Mouse (Mus musculus): ENCODE results near the gene Hils1.
"Not testable (repeated sequence)": the region's sequence is repeated elsewhere in the genome, so short reads cannot be mapped to it uniquely, and the experiment has no call there.

The Hils1 gene

DNA sequence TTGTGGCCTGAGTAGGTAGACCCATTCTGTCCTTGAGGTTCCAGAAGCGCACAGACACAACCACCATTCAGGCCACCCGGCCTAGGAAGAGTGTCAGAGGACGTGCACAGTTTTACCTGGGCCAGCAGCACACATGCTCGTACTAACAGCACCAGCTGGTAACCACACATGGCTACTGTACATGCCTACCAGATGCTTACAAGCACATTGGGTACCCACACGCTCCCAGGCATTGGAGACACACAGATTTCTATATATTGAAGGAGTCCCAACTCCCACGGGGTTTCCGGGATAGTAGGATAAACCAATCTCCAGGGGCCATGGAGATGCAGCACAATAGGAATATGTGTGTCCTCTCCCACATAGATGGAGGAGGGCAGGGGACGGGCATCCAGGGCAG is 35.3 kb downstream of the Hils1 start:
- DNase-seq (ENCODE audit: extremely low spot score, low spot score): no peak

DNA sequence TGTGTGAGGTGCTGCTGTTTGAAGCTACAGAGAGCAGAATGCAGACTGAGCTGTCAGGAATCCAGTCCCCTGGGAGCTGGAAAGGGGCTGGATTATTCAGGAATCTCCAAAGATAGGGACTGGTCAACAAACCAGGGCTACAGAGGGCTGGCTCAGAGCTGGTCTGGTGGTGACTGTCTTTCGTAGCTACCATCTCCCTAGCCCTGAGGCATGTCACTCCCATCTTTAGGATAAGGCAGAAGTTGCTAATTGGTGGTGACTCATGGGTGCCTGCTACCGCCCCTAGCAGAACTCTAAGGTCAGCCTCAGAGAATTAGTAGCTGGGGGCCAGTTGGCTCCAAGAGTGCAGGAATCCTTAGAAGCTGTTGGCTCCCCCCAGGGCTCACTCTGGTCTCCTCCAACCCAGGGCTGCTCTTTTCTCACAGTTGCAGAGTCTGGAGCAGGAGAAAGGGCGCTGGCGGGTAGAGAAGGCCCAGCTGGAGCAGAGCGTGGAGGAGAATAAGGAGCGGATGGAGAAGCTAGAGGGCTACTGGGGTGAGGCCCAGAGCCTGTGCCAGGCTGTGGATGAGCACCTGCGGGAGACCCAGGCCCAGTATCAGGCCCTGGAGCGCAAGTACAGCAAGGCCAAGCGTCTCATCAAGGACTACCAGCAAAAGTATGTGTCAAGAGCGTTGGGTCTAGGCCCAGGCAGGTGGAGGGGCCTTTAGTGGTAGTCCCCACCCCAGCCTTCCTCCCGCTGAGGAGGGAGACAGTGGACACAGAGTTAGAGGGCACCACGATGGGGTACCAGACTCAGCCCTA is 36.9 kb downstream of the Hils1 start:
- no peak for DNase-seq (ENCODE audit: extremely low spot score, low spot score)

DNA sequence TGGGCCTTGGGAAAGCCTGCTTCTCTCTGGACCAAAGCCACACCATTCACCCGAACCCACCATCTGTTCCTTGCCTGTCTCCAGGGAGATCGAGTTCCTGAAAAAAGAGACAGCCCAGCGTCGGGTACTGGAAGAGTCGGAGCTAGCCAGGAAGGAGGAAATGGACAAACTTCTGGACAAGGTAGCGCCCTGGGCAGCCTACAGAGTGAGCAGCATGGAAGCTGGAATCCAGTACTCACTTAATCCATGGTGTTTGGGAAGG is 37.5 kb downstream of the Hils1 start:
- no peak for DNase-seq (ENCODE audit: extremely low spot score, low spot score)

DNA sequence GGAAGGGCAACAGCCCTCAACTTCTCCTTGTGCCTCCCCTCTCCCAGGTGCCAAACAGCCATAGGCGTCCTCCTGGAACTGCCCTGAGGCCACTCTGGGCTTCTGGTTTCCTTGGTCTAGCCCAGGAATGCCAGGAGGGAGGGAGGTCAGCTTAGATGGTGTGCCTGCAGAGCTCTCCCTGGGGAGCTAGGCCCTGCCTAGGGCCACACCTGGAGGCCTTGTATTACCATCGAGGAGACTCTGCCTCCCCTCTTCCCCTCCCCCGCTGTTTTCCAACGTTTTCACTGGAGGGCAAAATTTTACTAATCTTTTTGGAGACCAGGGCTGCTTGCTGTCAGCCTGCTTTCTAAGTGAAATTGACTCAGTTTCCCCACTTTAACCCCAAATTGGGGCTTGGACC is 38.6 kb downstream of the Hils1 start:
- DNase-seq (ENCODE audit: extremely low spot score, low spot score): no peak

DNA sequence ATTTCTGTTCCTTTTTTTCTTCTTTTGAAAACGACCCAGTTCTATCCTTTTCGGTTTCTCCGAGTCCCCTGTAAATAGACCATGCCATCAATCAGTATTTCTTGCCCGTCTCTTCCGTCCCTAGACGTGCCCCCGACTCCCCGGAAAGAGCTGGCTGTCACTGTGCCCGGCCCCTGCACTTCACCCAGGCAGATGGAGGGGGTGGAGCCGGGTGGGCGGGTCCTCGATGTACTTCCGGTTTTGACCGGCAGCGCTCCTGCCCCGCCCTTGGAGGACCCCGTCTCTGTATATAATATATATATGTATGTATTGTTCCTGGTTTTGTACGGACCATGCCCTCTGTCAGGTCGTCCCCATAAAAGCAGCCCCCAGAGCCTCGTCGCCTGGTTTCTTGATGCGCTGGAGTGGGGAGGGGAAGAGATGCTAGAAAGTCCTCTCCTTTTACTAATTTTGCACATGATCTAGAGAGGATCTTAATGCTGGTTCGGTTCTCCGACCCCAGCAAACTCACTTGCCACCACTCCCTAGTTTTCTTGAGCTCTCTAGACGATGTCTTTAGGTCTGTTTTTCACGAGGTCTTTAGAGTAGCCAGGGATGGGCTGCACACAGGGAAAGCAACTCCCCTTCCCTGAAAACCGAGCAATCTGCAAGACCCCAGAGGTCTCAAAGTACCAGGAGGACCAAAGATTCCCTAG is 39.3 kb downstream of the Hils1 start:
- DNase-seq (ENCODE audit: extremely low spot score, low spot score): peak; percentile 82

DNA sequence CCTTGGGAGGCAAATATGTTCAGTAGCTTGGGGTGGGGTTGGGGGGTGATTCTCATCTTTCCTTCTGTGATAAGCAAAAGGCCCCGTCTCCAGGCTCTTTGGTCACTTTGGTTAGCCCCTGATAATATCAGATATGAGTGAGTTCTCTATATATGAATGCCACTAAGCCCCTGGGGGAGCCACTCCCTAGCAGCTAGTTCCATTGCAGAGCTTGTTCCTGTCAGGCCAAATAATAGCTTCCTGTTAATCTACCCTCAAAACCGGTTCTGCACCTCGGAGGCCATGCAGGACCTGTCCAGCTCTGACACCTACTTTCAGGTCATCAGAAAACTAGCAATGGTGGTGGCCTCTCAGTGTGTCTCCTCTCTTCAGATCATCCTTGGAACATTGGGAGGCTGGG is 40.0 kb downstream of the Hils1 start:
- DNase-seq (ENCODE audit: extremely low spot score, low spot score): no peak

DNA sequence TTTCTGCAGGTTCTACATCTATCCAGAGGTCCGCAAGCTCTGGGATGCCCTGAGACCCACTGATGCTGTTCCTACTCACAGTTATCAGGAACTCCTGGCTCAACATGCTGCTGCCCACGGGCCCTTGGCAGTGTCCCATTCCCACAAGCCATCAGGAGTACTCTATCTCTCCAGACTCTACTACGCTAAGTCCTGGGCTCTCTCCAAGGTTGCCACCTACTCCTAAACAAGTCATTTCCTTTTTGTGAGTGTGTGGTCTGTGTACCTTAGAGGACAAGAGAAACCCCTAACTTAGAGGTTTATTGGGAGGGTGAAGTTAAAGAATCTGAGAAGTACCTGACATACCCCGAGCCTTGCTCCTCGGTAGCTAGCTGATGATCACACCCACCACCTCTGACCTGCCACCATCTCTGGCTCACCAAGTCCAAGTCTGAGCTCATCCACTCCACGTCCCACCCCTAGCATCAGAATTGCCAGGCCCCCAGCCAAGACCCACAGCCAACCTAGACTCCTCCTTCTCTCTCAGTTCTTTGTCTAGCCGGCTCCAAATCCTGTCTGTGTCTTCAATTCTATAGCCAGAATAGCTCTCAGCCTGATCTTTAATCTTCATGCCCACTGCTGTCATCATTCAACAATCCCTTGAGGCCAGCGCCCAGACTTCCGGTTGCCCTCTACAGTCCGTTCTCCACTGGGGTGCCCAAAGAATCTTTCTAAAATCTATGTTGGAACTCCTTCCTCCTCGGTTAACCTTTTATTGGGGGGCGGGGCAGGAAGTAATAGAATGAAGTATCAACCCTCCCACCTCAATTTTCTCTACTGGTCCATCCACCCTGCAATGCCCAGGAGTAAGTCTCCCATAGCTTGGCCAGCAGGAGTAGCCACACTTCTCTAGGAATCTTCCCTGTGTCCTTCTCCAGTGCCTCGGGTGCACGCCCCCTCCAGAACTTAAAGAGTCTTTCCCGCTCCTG is 41.6 kb downstream of the Hils1 start:
- no peak for DNase-seq (ENCODE audit: extremely low spot score, low spot score)

DNA sequence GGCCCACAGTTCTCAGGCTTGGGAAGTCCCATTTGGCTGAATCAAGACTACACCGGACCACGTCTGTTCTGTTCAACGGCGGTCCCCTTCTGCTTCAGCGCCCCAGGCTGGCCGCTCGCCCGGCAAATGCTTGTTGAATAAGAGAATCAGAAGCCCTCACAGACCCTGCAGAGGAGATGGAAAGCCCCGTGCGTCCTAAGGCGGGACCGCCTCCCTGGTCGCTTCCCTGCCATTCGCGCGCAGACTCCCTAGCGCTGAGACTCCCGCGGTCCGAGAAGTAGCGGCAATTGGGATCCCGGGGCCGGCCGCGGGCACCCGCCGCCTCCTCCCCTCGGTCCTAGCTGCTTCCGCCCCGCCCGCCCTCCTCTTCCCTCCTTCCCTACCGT is 42.2 kb downstream of the Hils1 start, which contains the start of gene Samd14:
Gene Samd14, plus strand, starts transcription at position 251 of the 386 bp plus-strand sequence.
- DNase-seq (ENCODE audit: extremely low spot score, low spot score): peak; percentile 86

DNA sequence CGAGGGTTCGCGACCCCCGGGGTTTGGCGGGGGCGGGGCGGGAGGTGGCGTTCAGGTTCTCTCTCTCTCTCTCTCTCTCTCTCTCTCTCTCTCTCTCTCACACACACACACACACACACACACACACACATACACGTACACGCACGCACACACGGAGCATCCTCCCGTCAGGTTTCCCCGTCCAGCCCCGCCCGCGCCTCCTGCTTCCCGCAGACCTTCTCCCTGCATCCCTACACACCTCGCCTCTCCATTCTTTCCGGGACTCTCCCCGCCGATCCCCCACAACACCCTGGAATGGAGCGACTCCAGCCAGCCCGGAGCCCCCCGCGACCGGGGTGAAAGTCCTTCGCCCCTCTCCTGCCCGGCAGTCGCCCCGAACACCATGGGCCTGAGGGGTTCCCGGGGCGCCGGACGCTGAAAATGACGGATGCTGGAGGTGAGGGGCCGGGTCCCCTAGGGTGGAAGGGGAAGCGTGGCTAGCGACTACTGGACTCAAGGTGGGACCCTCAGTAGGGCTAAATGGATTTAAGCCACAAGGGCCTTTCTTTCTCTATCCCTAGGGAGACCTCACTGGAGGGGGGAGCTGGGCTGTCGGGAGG is 42.8 kb downstream of the Hils1 start:
- DNase-seq (ENCODE audit: extremely low spot score, low spot score): peak; percentile 65

DNA sequence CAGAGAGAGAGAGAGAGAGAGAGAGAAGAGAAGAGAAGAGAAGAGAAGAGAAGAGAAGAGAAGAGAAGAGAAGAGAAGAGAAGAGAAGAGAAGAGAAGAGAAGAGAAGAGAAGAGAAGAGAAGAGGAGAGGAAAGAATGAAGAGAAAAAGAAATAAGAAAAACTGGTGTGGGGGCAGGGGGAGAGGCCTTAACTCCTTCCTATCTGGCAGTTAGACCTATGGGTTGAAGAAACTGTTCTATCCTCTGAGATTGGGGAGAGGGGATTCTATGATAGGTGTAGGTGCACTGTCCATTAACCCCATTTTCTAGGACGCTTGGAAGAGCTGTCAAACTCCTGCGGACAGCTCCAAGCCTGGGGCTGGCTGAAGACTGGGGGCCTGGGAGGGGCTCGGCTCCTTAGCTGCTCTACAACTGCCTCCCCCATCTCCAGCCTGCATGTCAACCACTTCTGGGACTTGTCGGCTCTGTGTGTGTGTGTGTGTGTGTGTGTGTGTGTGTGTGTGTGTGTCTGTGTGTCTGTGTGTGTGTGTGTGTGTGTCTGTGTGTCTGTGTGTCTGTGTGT is 43.5 kb downstream of the Hils1 start:
- not testable (repeated sequence) for DNase-seq (ENCODE audit: extremely low spot score, low spot score)

DNA sequence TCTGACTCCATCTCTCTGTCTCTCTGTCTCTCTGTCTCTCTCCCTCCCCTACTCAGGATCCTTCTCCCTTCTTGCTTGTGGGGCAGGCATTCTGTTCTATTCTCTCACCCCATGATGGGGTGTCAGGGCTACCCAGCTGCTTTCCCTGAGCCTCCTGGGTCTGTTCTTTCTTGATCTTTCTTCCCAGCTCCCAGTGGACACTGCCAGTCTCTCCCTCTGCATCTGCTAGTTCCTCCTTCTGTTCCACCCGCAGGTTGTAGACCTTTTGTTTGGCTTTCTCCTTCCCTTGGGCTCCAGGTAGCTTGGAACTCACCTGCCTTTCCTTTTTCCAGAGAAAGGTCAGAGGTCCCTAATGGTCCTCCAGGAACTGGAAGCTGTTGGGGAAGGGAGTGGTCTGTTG is 44.0 kb downstream of the Hils1 start:
- no peak for DNase-seq (ENCODE audit: extremely low spot score, low spot score)

DNA sequence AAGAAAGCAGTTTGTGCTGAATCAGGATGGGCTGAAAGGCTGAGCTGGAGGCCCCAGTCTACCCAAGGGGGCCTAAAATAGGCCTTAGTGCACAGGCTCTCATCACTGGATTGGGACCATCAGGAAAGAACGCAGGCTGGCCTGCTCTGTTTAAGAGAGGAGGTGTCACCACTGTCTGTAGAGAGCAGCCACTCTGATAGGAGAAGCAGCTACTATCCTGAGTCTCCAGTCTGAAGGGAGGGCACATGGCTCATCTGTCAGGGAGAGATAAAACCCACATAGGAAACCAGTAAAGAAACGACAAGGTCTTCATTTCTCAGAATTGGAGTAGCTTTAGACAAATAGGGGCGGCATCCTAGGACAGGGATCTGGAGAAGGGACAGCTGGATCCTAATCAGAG is 44.7 kb downstream of the Hils1 start:
- no peak for DNase-seq (ENCODE audit: extremely low spot score, low spot score)

DNA sequence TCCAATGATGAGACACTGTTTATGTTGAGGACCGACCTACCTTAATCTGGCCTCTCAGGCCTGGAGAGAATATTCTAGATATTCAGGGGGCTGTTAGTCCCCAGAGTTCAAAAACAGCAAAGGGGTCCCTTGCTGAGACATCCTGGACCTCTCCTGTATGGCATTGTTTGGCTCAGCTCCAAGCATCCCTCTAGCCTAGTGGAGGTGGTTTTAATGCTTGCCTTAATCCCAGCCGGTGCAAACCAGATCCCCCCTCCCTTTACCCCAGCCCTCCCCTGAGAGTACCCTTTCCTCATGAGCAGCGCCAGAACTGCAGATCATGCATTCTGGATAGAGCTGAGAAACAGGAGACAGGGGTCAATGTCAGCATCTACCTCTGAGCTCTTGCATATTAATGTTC is 45.1 kb downstream of the Hils1 start:
- no peak for DNase-seq (ENCODE audit: extremely low spot score, low spot score)

DNA sequence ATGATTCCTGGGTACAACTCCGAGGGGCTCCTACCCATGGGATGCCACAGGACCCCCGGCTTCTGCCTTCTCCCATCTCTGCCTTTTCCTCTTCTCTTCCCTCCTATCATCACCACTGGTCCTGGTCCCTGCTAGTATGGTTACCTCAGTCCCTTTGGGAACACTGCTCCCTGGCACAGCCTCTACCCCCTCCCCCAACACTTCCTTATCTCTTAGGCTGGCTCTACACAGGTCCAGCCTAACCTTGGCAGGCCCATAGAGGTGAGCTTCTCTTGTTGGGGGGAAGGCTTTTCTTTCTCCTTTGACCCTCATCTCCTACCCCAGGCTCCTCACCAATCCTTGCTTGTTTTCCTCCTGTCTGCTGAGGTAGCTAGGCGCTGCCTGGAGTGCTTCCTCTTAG is 48.1 kb downstream of the Hils1 start:
- DNase-seq (ENCODE audit: extremely low spot score, low spot score): no peak
